Mouse (Mus musculus) midbrain, embryonic 14.5 days (tissue): ENCODE data around the gene Dnase1l1. TPM values are rescaled to one million over a fixed set of nuclear protein-coding genes. Genes with fewer than 3 reads are reported as not detected.

ENCODE experiments used
- ATAC-seq: fragments of 200-750 bp; cut with Nextera tagmentation; 2 replicates; pipeline ENCODE4 v1.8.0; 2017; ENCODE audit warnings: moderate number of reproducible peaks, moderate library complexity; ENCODE audit not compliant: low FRiP score, low TSS enrichment
- DNase-seq: peaks from one replicate; pipeline ENCODE4 v3.0.0-alpha.2; 2015
- H3K27ac ChIP-seq: fragments of 300-500 bp; sonication (generic); replicated peaks from 2 replicates; pipeline ENCODE4 v1.5.1; 2014; ENCODE audit warnings: mild to moderate bottlenecking, low read depth, low read length, moderate library complexity
- H3K27me3 ChIP-seq: fragments of 300-500 bp; sonication (generic); 2 replicates; pipeline ENCODE4 v1.6.1; 2014; ENCODE audit warnings: low read length, control low read depth, mixed read lengths; ENCODE audit not compliant: control insufficient read depth, insufficient read depth
- H3K36me3 ChIP-seq: fragments of 300-500 bp; sonication (generic); 2 replicates; pipeline ENCODE4 v1.6.1; 2014; ENCODE audit warnings: low read length, control low read depth; ENCODE audit not compliant: control insufficient read depth, insufficient read depth
- H3K4me1 ChIP-seq: fragments of 300-500 bp; sonication (generic); 2 replicates; pipeline ENCODE4 v1.6.1; 2014; ENCODE audit warnings: mild to moderate bottlenecking, antibody characterized with exemption, low read length, control low read depth; ENCODE audit not compliant: control insufficient read depth, insufficient read depth
- H3K4me2 ChIP-seq: fragments of 300-500 bp; sonication (generic); 2 replicates; pipeline ENCODE4 v1.6.1; 2014; ENCODE audit warnings: mild to moderate bottlenecking, low read length, moderate library complexity
- H3K4me3 ChIP-seq: fragments of 300-500 bp; sonication (generic); replicated peaks from 2 replicates; pipeline ENCODE4 v1.5.1; 2014; ENCODE audit warnings: low read depth, low read length
- H3K9ac ChIP-seq: fragments of 300-500 bp; sonication (generic); replicated peaks from 2 replicates; pipeline ENCODE4 v1.6.1; 2014; ENCODE audit warnings: mild to moderate bottlenecking, low read length, moderate library complexity
- H3K9me3 ChIP-seq: fragments of 300-500 bp; sonication (generic); 2 replicates; pipeline ENCODE4 v1.6.1; 2016; ENCODE audit warnings: low read length, control low read depth, mixed read lengths; ENCODE audit not compliant: control insufficient read depth
- WGBS: fragments of 180-500 bp; shearing (Covaris S2); extraction: QIAGEN DNeasy Blood & Tissue Kit; methylation state at CpG from one replicate; pipeline ENCODE4 v1.1.7; 2014; 5-methylcytosine and 5-hydroxymethylcytosine counted together
- polyA plus RNA-seq: library from polyadenylated mRNA; unstranded; fragments of >200 nt; fragmentation: Nextera tagmentation; extraction: Ambion mirVana; gene quantifications from 2 replicates; pipeline ENCODE4 v1.2.1, GENCODE M21; 2014

The Dnase1l1 gene
- polyA plus RNA-seq, 1 experiment from 2014 or later = 3.8 TPM

DNA sequence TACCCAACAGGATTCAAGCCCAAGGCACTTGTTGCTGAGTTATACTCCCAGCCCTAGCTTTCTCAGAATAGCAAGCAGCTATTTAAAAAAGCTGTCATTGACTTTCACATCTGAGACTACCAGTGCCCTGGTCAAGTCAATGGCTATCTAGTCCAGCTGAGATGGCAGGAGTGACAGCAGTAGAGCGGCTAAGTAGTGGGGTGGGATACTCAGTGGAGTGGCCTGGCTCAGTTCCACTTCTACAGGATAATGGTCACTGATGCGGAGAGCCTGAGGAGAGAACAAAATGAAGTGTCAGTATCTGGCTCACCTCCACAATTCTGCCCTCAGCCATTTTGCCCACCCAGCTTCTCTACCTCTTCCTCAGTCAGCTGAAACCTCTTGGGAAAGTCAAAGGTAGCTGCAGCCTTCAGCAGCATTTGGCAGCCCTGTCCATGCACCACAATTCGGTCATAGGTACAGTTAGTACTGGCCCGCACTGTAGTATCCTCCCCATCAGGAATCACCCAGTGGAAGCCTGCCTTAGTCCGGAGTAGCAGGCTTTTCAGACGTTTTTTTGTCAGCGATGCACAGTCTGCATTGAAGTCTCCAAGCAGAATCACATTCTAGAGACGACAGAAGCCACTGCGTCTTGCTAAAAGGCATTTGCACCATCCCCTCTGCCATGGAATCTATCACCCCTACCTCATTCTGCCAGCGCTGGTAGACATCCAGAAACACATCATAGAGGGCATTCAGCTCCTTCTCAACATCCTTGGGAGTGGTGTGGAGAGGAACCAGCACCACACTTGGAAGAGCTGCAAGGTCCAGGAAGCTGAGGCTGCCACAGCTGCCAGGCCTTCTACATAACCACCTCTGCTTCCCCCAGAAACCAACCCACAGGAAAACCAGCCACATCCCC lies 8.5 kb downstream of the Dnase1l1 start:
- no peaks in the 10 kb centered on the region for H3K27me3 ChIP-seq
- H3K9ac ChIP-seq = no peak overlapping the region
- no peaks in the 10 kb centered on the region for H3K9me3 ChIP-seq
- ATAC-seq (no peak), DNase-seq (no peak)
- 0 out of 2 replicates have a peak, but pooled peaks cover 2% of the 10 kb centered on the region for H3K4me1 ChIP-seq
- no peak overlapping the region for H3K4me2 ChIP-seq
- H3K36me3 ChIP-seq = peaks cover 12% of the 10 kb centered on the region; the same call in 1 of the 2 replicates
- no peak overlapping the region for H3K27ac ChIP-seq
- no peak overlapping the region for H3K4me3 ChIP-seq
- 39% methylated on average over 10 of the region's 10 CpGs for WGBS

- no peaks in the 10 kb centered on the region for H3K27me3 ChIP-seq
- peak overlapping the region; percentile 41; the same call in 1 of the 2 replicates for H3K27ac ChIP-seq
- peaks cover 12% of the 10 kb centered on the region; the same call in 1 of the 2 replicates for H3K36me3 ChIP-seq
- WGBS = 22% methylated on average over 27 of the region's 27 CpGs
- peak; percentile 6; the same call in 1 of the 2 replicates for ATAC-seq
- peak overlapping the region; percentile 52 for H3K4me3 ChIP-seq
- H3K9ac ChIP-seq = peak overlapping the region; percentile 63
- H3K4me2 ChIP-seq = peak overlapping the region; percentile 61
- H3K4me1 ChIP-seq = 0 out of 2 replicates have a peak, but pooled peaks cover 2% of the 10 kb centered on the region
- DNase-seq = peak; percentile 45
- no peaks in the 10 kb centered on the region for H3K9me3 ChIP-seq
Measured at GRCm38 (mm10) chrX:74270902-74271551, 11.1 kb downstream of the Dnase1l1 start.

DNA sequence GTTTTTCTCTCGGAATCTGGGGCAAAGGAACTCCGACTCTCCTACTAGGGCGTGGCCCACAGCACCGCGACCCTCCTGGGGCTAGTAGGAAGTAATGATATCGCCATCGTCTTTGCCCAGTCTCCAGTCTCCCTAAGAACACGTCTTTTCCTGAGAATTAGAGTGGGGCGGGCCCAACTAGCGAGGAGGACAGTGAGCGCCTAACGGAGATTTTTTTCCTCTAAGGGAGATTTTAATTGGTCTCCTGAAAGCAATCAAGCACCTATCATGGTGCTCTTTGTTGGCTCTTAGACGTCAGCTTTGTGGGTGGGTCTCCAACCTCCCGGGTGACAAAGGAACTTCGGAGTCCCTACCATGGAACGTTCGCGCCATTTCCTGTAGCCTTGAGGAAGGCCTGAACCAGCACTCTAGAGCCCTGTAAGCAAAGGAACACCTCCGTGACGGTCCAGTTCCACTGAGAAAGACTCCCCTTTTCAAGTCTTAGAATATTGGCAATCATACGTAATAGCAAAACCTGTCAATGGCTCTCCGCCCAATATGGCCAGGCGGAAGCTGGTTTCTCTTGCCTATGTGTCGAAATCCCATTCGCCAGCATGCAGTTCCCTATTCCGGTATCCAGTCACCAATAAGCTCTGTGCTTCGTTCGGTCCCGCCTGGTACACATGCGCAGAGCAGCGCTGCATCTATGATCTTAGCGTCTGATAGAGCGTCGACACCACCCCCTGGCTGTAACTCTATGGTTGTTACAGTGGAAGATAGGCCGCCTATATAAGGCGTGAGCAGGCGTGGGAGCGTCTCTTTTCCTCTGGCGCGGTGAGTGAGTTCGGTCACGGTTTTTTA lies 11.9 kb downstream of the Dnase1l1 start, which contains the start of gene Rpl10:
TSS of gene Rpl10 (plus strand) at position 751 of the 840 bp plus-strand sequence.
- Histone ChIP-seq H3K4me2 (peak within 1 kb of the TSS; percentile 61), H3K27ac (peak within 1 kb of the TSS; percentile 97), H3K9ac (peak within 1 kb of the TSS; percentile 65), H3K27me3 (no peaks in the 10 kb centered on the region), H3K36me3 (peaks cover 12% of the 10 kb centered on the region; the same call in 1 of the 2 replicates), H3K4me1 (0 out of 2 replicates have a peak, but pooled peaks cover 2% of the 10 kb centered on the region), H3K4me3 (peak within 1 kb of the TSS; percentile 52), H3K9me3 (no peaks in the 10 kb centered on the region)
- peak; percentile 95 for ATAC-seq
- WGBS = 18% methylated on average over 42 of the region's 42 CpGs
- DNase-seq = peak; percentile 95

- peak overlapping the region; percentile 97 for H3K27ac ChIP-seq
- H3K36me3 ChIP-seq = peaks cover 12% of the 10 kb centered on the region; the same call in 1 of the 2 replicates
- peak overlapping the region; percentile 61 for H3K4me2 ChIP-seq
- no peaks in the 10 kb centered on the region for H3K27me3 ChIP-seq
- H3K9ac ChIP-seq = peak overlapping the region; percentile 54
- ATAC-seq (0 out of 2 replicates have a peak, but pooled peaks have one; percentile 5), DNase-seq (no peak)
- WGBS = 33% methylated on average over 3 of the region's 3 CpGs
- H3K4me1 ChIP-seq = 0 out of 2 replicates have a peak, but pooled peaks cover 2% of the 10 kb centered on the region
- peak overlapping the region; percentile 52 for H3K4me3 ChIP-seq
- H3K9me3 ChIP-seq = no peaks in the 10 kb centered on the region
Measured at GRCm38 (mm10) chrX:74269736-74270061, 12.4 kb downstream of the Dnase1l1 start.

- no peak for DNase-seq
Measured at GRCm38 (mm10) chrX:74257746-74258145, 24.4 kb downstream of the Dnase1l1 start.

DNA sequence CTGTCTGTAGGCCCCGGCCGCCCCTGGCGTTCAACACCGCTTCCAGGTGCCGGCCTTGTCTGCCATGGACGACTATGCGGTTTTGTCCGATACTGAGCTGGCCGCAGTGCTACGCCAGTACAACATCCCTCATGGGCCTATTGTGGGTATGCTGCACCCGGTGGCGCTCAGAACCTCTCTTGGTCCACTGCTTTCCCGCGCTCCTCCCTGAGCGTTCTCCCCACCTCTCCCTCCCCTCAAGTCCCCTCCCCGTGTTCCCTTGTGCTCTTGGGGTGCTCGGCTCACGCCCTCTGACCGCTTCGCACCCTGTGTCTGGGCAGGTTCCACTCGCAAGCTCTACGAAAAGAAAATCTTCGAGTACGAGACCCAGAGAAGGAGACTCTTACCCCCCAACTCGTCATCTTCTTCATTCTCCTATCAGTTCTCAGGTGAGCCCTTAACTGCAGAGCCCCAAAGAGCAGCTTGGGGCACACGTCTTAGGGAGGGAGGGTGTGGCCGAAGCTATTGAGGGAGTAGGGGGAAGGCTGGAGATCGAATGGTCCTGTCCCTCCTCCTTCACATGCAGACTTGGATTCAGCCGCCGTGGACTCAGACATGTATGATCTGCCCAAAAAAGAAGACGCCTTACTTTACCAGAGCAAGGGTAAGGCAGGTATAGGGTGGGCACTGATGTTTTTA lies 27.1 kb downstream of the Dnase1l1 start:
- WGBS = 23% methylated on average over 30 of the region's 31 CpGs
- H3K27ac ChIP-seq = peak overlapping the region; percentile 87
- peaks cover 4% of the 10 kb centered on the region; the same call in 1 of the 2 replicates for H3K4me1 ChIP-seq
- H3K36me3 ChIP-seq = peaks cover 12% of the 10 kb centered on the region; the same call in 1 of the 2 replicates
- peak overlapping the region; percentile 63 for H3K4me2 ChIP-seq
- DNase-seq (no peak), ATAC-seq (no peak; the same call in 1 of the 2 replicates)
- no peaks in the 10 kb centered on the region for H3K27me3 ChIP-seq
- peak overlapping the region; percentile 70 for H3K9ac ChIP-seq
- H3K9me3 ChIP-seq = no peaks in the 10 kb centered on the region
- H3K4me3 ChIP-seq = peak overlapping the region; percentile 53

More at GRCm38 (mm10) chrX:74257746-74258145, 24.4 kb downstream of the Dnase1l1 start:
- Histone ChIP-seq H3K36me3 (peaks cover 12% of the 10 kb centered on the region; the same call in 1 of the 2 replicates), H3K9ac (no peak overlapping the region), H3K4me1 (peaks cover 4% of the 10 kb centered on the region; the same call in 1 of the 2 replicates), H3K27ac (no peak overlapping the region), H3K4me3 (no peak overlapping the region), H3K9me3 (no peaks in the 10 kb centered on the region), H3K27me3 (no peaks in the 10 kb centered on the region), H3K4me2 (no peak overlapping the region)
- ATAC-seq = no peak
- 91% methylated on average over 3 of the region's 3 CpGs for WGBS

- Histone ChIP-seq H3K27me3 (no peaks in the 10 kb centered on the region), H3K4me2 (peak within 1 kb of the TSS; percentile 63), H3K9me3 (no peaks in the 10 kb centered on the region), H3K9ac (peak within 1 kb of the TSS; percentile 70), H3K4me3 (peak within 1 kb of the TSS; percentile 53), H3K27ac (peak within 1 kb of the TSS; percentile 87), H3K36me3 (peaks cover 12% of the 10 kb centered on the region; the same call in 1 of the 2 replicates), H3K4me1 (peaks cover 4% of the 10 kb centered on the region; the same call in 1 of the 2 replicates)
- peak; percentile 91 for DNase-seq
- 30% methylated on average over 39 of the region's 39 CpGs for WGBS
- peak; percentile 95 for ATAC-seq
Measured at GRCm38 (mm10) chrX:74254153-74254887, 27.8 kb downstream of the Dnase1l1 start, which contains the start of gene Emd. Gene Emd, plus strand, starts transcription at chrX:74254687.
